Mouse (Mus musculus): ENCODE results near the gene Fbn1.

DNA sequence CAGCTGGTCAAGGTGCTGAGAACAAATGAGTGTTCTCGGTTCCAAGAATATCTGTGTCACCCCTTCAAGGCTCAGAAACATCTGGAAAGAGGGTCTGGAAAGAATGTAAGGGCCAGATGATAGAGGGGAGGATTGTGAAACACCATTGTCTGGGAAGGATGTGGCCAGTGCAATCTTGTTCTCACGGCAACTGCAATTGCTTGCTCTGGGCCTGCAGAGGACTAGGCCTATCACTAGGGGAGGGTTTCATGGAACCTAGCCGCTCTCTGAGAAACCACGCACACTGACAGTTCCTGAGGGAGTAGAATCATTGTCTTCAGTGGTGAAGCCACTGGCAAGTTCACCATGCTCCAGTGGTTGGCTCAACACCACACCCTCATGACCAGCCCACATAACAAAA, 89.2 kb downstream of the Fbn1 start:
- TF ChIP-seq EP300 (IDR thresholded peaks at IDR 0.05; ENCODE audit: insufficient read depth, low read depth, low read length) (no peak), POLR2A (IDR thresholded peaks at IDR 0.05; ENCODE audit: insufficient read depth, low read depth, low read length) (no peak)

Data from heart, adult 2 months (tissue).